Mouse (Mus musculus): ENCODE data around the gene Fut4. TPM values are rescaled to one million over a fixed set of nuclear protein-coding genes. Genes with fewer than 3 reads are reported as not detected.

The Fut4 gene
- polyA plus RNA-seq (2012) = 0.01 TPM in 1 of 2 replicates, not detected in the other

GRCm38 (mm10) chr9:14752001-14752522 is at the start of gene Fut4:
Fut4 (minus strand) TSS chr9:14752393.
- H3K4me3 ChIP-seq (replicated peaks) = peak within 1 kb of the TSS; percentile 39
- no peaks in the 10 kb centered on the region for H3K36me3 ChIP-seq (ENCODE audit: control insufficient read depth)
- H3K9me3 ChIP-seq (ENCODE audit: control insufficient read depth, low read length) = no peaks in the 10 kb centered on the region
- H3K4me1 ChIP-seq (ENCODE audit: control insufficient read depth) = no peaks in the 10 kb centered on the region; the same call in 1 of the 2 replicates
- peaks cover 20% of the 10 kb centered on the region for H3K27me3 ChIP-seq (ENCODE audit: control insufficient read depth)
- TF ChIP-seq TAL1 (IDR thresholded peaks at IDR 0.05; ENCODE audit: low read length) (no peak), GATA1 (IDR thresholded peaks at IDR 0.05; ENCODE audit: low read length) (no peak)

- Histone ChIP-seq H3K4me3 (replicated peaks) (no peak overlapping the region), H3K27me3 (ENCODE audit: control insufficient read depth) (no peaks in the 10 kb centered on the region), H3K9me3 (ENCODE audit: control insufficient read depth, low read length) (no peaks in the 10 kb centered on the region), H3K36me3 (ENCODE audit: control insufficient read depth) (peaks cover 69% of the 10 kb centered on the region), H3K4me1 (ENCODE audit: control insufficient read depth) (peaks cover 33% of the 10 kb centered on the region)
- TF ChIP-seq GATA1 (IDR thresholded peaks at IDR 0.05; ENCODE audit: low read length) (no peak), TAL1 (IDR thresholded peaks at IDR 0.05; ENCODE audit: low read length) (no peak)
These were observed 35.2 kb upstream of the Fut4 start for GRCm38 (mm10) chr9:14787356-14787755.

GRCm38 (mm10) chr9:14784039-14785002 is 32.1 kb upstream of the Fut4 start, which contains the start of the genes Mre11a and Ankrd49:
Mre11a (plus strand) TSS chr9:14784654.
Ankrd49 (minus strand) TSS chr9:14784856.
- TF ChIP-seq GATA1 (IDR thresholded peaks at IDR 0.05; ENCODE audit: low read length) (no peak), TAL1 (IDR thresholded peaks at IDR 0.05; ENCODE audit: low read length) (no peak)
- Histone ChIP-seq H3K36me3 (ENCODE audit: control insufficient read depth) (peaks cover 67% of the 10 kb centered on the region), H3K4me3 (replicated peaks) (peak within 1 kb of the TSS; percentile 78), H3K9me3 (ENCODE audit: control insufficient read depth, low read length) (no peaks in the 10 kb centered on the region), H3K27me3 (ENCODE audit: control insufficient read depth) (no peaks in the 10 kb centered on the region), H3K4me1 (ENCODE audit: control insufficient read depth) (peaks cover 39% of the 10 kb centered on the region)

GRCm38 (mm10) chr9:14778341-14778740 is 26.1 kb upstream of the Fut4 start:
- H3K27me3 ChIP-seq (ENCODE audit: control insufficient read depth) = no peaks in the 10 kb centered on the region
- H3K4me1 ChIP-seq (ENCODE audit: control insufficient read depth) = peaks cover 6% of the 10 kb centered on the region
- no peak overlapping the region for H3K4me3 ChIP-seq (replicated peaks)
- no peak for TF ChIP-seq GATA1 (IDR thresholded peaks at IDR 0.05; ENCODE audit: low read length)
- no peak for TF ChIP-seq TAL1 (IDR thresholded peaks at IDR 0.05; ENCODE audit: low read length)
- H3K9me3 ChIP-seq (ENCODE audit: control insufficient read depth, low read length) = no peaks in the 10 kb centered on the region
- peaks cover 36% of the 10 kb centered on the region for H3K36me3 ChIP-seq (ENCODE audit: control insufficient read depth)

GRCm38 (mm10) chr9:14773813-14774212 is 21.6 kb upstream of the Fut4 start:
- Histone ChIP-seq H3K9me3 (ENCODE audit: control insufficient read depth, low read length) (no peaks in the 10 kb centered on the region), H3K4me3 (replicated peaks) (no peak overlapping the region), H3K27me3 (ENCODE audit: control insufficient read depth) (peaks cover 21% of the 10 kb centered on the region), H3K4me1 (ENCODE audit: control insufficient read depth) (no peaks in the 10 kb centered on the region), H3K36me3 (ENCODE audit: control insufficient read depth) (no peaks in the 10 kb centered on the region)
- no peak for TF ChIP-seq TAL1 (IDR thresholded peaks at IDR 0.05; ENCODE audit: low read length)
- no peak for TF ChIP-seq GATA1 (IDR thresholded peaks at IDR 0.05; ENCODE audit: low read length)

GRCm38 (mm10) chr9:14772074-14772473 is 19.9 kb upstream of the Fut4 start:
- TF ChIP-seq GATA1 (IDR thresholded peaks at IDR 0.05; ENCODE audit: low read length) = no peak
- no peak for TF ChIP-seq TAL1 (IDR thresholded peaks at IDR 0.05; ENCODE audit: low read length)
- H3K27me3 ChIP-seq (ENCODE audit: control insufficient read depth) = peaks cover 21% of the 10 kb centered on the region
- no peaks in the 10 kb centered on the region for H3K36me3 ChIP-seq (ENCODE audit: control insufficient read depth)
- H3K4me3 ChIP-seq (replicated peaks) = no peak overlapping the region
- H3K9me3 ChIP-seq (ENCODE audit: control insufficient read depth, low read length) = no peaks in the 10 kb centered on the region
- H3K4me1 ChIP-seq (ENCODE audit: control insufficient read depth) = no peaks in the 10 kb centered on the region

GRCm38 (mm10) chr9:14770803-14771471 is 18.7 kb upstream of the Fut4 start, which contains the start of gene 1700012B09Rik:
1700012B09Rik (minus strand) TSS chr9:14771030.
- Histone ChIP-seq H3K27me3 (ENCODE audit: control insufficient read depth) (peaks cover 21% of the 10 kb centered on the region), H3K9me3 (ENCODE audit: control insufficient read depth, low read length) (no peaks in the 10 kb centered on the region), H3K4me1 (ENCODE audit: control insufficient read depth) (no peaks in the 10 kb centered on the region), H3K36me3 (ENCODE audit: control insufficient read depth) (no peaks in the 10 kb centered on the region), H3K4me3 (replicated peaks) (no peak within 1 kb of the TSS)
- TF ChIP-seq GATA1 (IDR thresholded peaks at IDR 0.05; ENCODE audit: low read length) (no peak), TAL1 (IDR thresholded peaks at IDR 0.05; ENCODE audit: low read length) (no peak)

GRCm38 (mm10) chr9:14769811-14770210 is 17.6 kb upstream of the Fut4 start:
- Histone ChIP-seq H3K9me3 (ENCODE audit: control insufficient read depth, low read length) (no peaks in the 10 kb centered on the region), H3K4me1 (ENCODE audit: control insufficient read depth) (no peaks in the 10 kb centered on the region), H3K36me3 (ENCODE audit: control insufficient read depth) (no peaks in the 10 kb centered on the region), H3K4me3 (replicated peaks) (no peak overlapping the region), H3K27me3 (ENCODE audit: control insufficient read depth) (peaks cover 21% of the 10 kb centered on the region)
- TF ChIP-seq GATA1 (IDR thresholded peaks at IDR 0.05; ENCODE audit: low read length) (no peak), TAL1 (IDR thresholded peaks at IDR 0.05; ENCODE audit: low read length) (no peak)

- peaks cover 4% of the 10 kb centered on the region for H3K27me3 ChIP-seq (ENCODE audit: control insufficient read depth)
- no peaks in the 10 kb centered on the region for H3K4me1 ChIP-seq (ENCODE audit: control insufficient read depth)
- TF ChIP-seq TAL1 (IDR thresholded peaks at IDR 0.05; ENCODE audit: low read length) (no peak), GATA1 (IDR thresholded peaks at IDR 0.05; ENCODE audit: low read length) (no peak)
- H3K4me3 ChIP-seq (replicated peaks) = no peak overlapping the region
- no peaks in the 10 kb centered on the region for H3K36me3 ChIP-seq (ENCODE audit: control insufficient read depth)
- no peaks in the 10 kb centered on the region for H3K9me3 ChIP-seq (ENCODE audit: control insufficient read depth, low read length)
These were observed 12.6 kb upstream of the Fut4 start for GRCm38 (mm10) chr9:14764765-14765164.

All from erythroblast, embryonic 14.5 days (primary cell).